Mouse (Mus musculus) urinary bladder, postnatal 10 days (tissue): ENCODE results near the gene Nt5c3b.

Experiments
- DNase-seq: peaks from one replicate; pipeline ENCODE4 v3.0.0; 2022; ENCODE audit warnings: low spot score

Nt5c3b gene

GRCm38 (mm10) chr11:100426820-100427219, 14.8 kb downstream of the Nt5c3b start:
- no peak for DNase-seq

- DNase-seq, result no peak
Measured at GRCm38 (mm10) chr11:100425851-100426250, 15.8 kb downstream of the Nt5c3b start.

- no peak for DNase-seq
Measured at GRCm38 (mm10) chr11:100423836-100424235, 17.8 kb downstream of the Nt5c3b start.

- no peak for DNase-seq
Measured at GRCm38 (mm10) chr11:100421537-100421936, 20.1 kb downstream of the Nt5c3b start.

GRCm38 (mm10) chr11:100414914-100415822, 26.4 kb downstream of the Nt5c3b start, which contains the start of gene Fkbp10:
TSS of gene Fkbp10 (plus strand) at chr11:100415697.
- no peak for DNase-seq

GRCm38 (mm10) chr11:100414021-100414913, 27.3 kb downstream of the Nt5c3b start, which contains the start of gene P3h4:
TSS of gene P3h4 (minus strand) at chr11:100414836.
- DNase-seq, result no peak

GRCm38 (mm10) chr11:100413541-100413940, 28.1 kb downstream of the Nt5c3b start:
- no peak for DNase-seq

GRCm38 (mm10) chr11:100411736-100412135, 29.9 kb downstream of the Nt5c3b start:
- no peak for DNase-seq

- no peak for DNase-seq
Measured at GRCm38 (mm10) chr11:100409686-100410085, 31.9 kb downstream of the Nt5c3b start.

- no peak for DNase-seq
Measured at GRCm38 (mm10) chr11:100408835-100409462, 32.7 kb downstream of the Nt5c3b start.

- no peak for DNase-seq
Measured at GRCm38 (mm10) chr11:100408076-100408834, 33.4 kb downstream of the Nt5c3b start.

- DNase-seq, result no peak
Measured at GRCm38 (mm10) chr11:100406995-100407705, 34.5 kb downstream of the Nt5c3b start.

GRCm38 (mm10) chr11:100406273-100406672, 35.3 kb downstream of the Nt5c3b start:
- DNase-seq, result no peak

- no peak for DNase-seq
Measured at GRCm38 (mm10) chr11:100404456-100405074, 37.0 kb downstream of the Nt5c3b start.

GRCm38 (mm10) chr11:100403445-100404134, 38.0 kb downstream of the Nt5c3b start:
- DNase-seq, result no peak

GRCm38 (mm10) chr11:100402682-100403081, 38.9 kb downstream of the Nt5c3b start:
- DNase-seq, result no peak

GRCm38 (mm10) chr11:100402240-100402639, 39.4 kb downstream of the Nt5c3b start:
- DNase-seq, result no peak

GRCm38 (mm10) chr11:100400842-100401241, 40.8 kb downstream of the Nt5c3b start:
- DNase-seq, result no peak

- DNase-seq, result no peak
Measured at GRCm38 (mm10) chr11:100399727-100400538, 41.7 kb downstream of the Nt5c3b start.
